Mouse (Mus musculus) C2C12 (cell line): Measurements from ENCODE around the gene Gm136. TPM values are rescaled to one million over a fixed set of nuclear protein-coding genes. Genes with fewer than 3 reads are reported as not detected.
"Not testable (repeated sequence)": the region's sequence is repeated elsewhere in the genome, so short reads cannot be mapped to it uniquely, and the experiment has no call there.

Source experiments
- H3K27me3 ChIP-seq: one replicate; pipeline ENCODE4 v1.6.1; 2011; ENCODE audit not compliant: control insufficient read depth, insufficient read depth, insufficient read length
- H3K36me3 ChIP-seq: one replicate; pipeline ENCODE4 v1.6.1; 2011; ENCODE audit not compliant: control insufficient read depth, insufficient read depth
- H3K4me3 ChIP-seq: one replicate; pipeline ENCODE4 v1.5.1; 2011; ENCODE audit warnings: mild to moderate bottlenecking, control low read depth; ENCODE audit not compliant: poor library complexity, insufficient read depth, severe bottlenecking
- H3K79me2 ChIP-seq: one replicate; pipeline ENCODE4 v1.6.1; 2011; ENCODE audit not compliant: control insufficient read depth, insufficient read depth
- H3K79me3 ChIP-seq: one replicate; pipeline ENCODE4 v1.6.1; 2011; ENCODE audit warnings: low read depth, control low read depth
- H3ac ChIP-seq: one replicate; pipeline ENCODE3; 2011; ENCODE audit warnings: low read depth; ENCODE audit not compliant: control insufficient read depth, insufficient read length
- CEBPB ChIP-seq: IDR thresholded peaks from one replicate; pipeline ENCODE4 v1.6.1; 2011; ENCODE audit warnings: low read depth, mild to moderate bottlenecking, control low read depth, moderate library complexity
- CTCF ChIP-seq: IDR thresholded peaks from one replicate; pipeline ENCODE4 v1.5.1; 2011; ENCODE audit not compliant: control insufficient read depth, insufficient read depth, insufficient read length
- FOSL1 ChIP-seq: IDR thresholded peaks from one replicate; pipeline ENCODE4 v1.8.0; 2011; ENCODE audit warnings: mild to moderate bottlenecking, low read length; ENCODE audit not compliant: poor library complexity, insufficient read depth, severe bottlenecking
- MAX ChIP-seq: IDR thresholded peaks from one replicate; pipeline ENCODE4 v1.6.1; 2011; ENCODE audit warnings: mild to moderate bottlenecking, control low read depth
- MYOD1 ChIP-seq: IDR thresholded peaks from one replicate; pipeline ENCODE4 v1.6.1; 2011; ENCODE audit warnings: low read depth; ENCODE audit not compliant: control insufficient read depth, insufficient read length
- MYOG ChIP-seq: IDR thresholded peaks from one replicate; pipeline ENCODE4 v1.6.1; 2011; ENCODE audit not compliant: control insufficient read depth, insufficient read length; ENCODE audit errors: extremely low read depth
- USF1 ChIP-seq: IDR thresholded peaks from one replicate; pipeline ENCODE4 v1.6.1; 2011; ENCODE audit warnings: low read depth, mild to moderate bottlenecking, control low read depth, moderate library complexity
- polyA plus RNA-seq: library from polyadenylated mRNA; unstranded; fragments of >200 nt; fragmentation: generic; extraction: Trizol; gene quantifications from one replicate; pipeline ENCODE4 v1.2.1, GENCODE M21; 2012; ENCODE audit warnings: missing spikeins

The Gm136 gene
- polyA plus RNA-seq, 1 experiment: not detected

DNA sequence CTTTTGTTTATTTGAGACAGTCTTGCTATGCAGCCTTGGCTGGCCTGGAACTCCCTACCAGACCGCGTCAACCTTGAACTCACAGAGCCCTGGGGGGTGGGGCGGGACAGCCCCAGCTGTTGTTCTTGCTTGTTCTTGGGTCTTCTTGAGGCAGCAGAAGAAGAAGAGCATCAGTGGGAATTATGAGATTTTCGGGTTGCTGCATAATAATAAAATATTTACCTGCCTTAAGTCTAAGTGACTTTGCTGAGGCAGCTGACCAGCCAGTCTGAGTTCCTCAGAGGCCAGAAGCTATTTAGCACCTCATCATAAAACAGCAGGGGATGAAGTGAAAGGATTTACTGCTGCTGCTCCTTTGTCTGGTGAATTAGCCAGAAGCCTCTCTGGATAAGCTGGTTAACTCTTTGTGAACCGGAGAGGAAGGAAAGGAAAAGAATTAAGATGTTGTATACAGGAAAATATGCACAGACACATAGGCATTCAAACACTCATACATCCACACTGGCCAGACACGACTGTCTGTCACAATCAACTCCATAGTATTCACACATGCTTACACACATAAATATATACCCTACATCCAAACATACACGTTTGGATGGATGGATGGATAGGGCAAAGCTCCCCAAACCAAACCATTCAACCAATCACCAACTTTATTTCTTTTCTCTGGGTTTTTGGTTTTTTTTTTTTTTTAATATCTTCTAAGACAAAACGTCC, 15.7 kb upstream of the Gm136 start:
- no peak overlapping the region for H3ac ChIP-seq
- H3K36me3 ChIP-seq: no peaks in the 10 kb centered on the region
- TF ChIP-seq USF1 (no peak), MYOG (no peak), FOSL1 (no peak), MAX (no peak), CEBPB (no peak)
- H3K27me3 ChIP-seq: no peaks in the 10 kb centered on the region
- H3K79me2 ChIP-seq: no peaks in the 10 kb centered on the region
- H3K79me3 ChIP-seq: no peaks in the 10 kb centered on the region
- no peak overlapping the region for H3K4me3 ChIP-seq

DNA sequence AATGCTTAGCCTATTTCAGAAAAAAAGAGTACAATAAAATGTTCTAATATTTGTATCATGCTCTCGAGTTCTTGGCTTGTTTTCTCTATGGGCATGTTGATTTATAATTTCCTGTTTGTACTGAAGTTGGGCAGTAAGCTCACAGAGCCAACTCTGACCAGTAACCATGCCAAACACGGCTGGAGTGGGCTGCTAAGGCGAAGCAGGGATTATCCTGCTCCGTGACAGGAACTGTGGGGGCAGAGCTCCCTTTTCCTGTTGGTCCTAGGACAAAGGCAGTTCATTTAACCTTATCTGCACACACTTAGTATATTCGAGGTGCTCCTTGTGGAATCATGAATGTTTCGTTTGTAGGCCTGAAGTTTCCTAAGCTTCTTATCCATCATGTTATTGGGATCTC, 6.8 kb downstream of the Gm136 start:
- TF ChIP-seq MYOG (no peak), MAX (no peak), CEBPB (no peak), USF1 (no peak), CTCF (no peak)
- Histone ChIP-seq H3K79me2 (no peaks in the 10 kb centered on the region), H3ac (no peak overlapping the region), H3K36me3 (no peaks in the 10 kb centered on the region), H3K79me3 (no peaks in the 10 kb centered on the region), H3K4me3 (no peak overlapping the region), H3K27me3 (peaks cover 5% of the 10 kb centered on the region)

DNA sequence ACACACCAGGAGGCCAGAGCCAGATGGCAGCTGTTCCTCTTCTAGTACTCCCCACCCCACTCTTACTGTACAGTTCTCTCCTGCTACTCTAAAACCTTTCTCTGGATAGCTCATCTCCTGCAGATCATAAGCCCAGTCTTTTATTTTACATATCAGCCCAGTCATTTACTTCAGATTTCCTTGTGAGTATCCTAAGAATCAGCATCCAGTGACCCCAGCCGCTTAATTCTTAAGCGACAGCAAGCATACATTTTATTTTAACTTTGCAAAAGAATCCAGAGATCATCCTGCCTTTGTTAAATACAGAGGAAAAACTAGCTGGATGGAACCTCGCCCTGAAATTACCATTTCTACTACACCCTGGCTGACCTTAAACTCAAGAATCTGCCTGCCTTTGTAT, 21.6 kb downstream of the Gm136 start:
- Histone ChIP-seq H3K79me3 (no peaks in the 10 kb centered on the region), H3K36me3 (no peaks in the 10 kb centered on the region), H3K79me2 (no peaks in the 10 kb centered on the region), H3K27me3 (no peaks in the 10 kb centered on the region), H3ac (no peak overlapping the region), H3K4me3 (no peak overlapping the region)
- TF ChIP-seq MYOG (no peak), USF1 (no peak), CEBPB (no peak), MYOD1 (no peak), CTCF (no peak), MAX (no peak), FOSL1 (no peak)

DNA sequence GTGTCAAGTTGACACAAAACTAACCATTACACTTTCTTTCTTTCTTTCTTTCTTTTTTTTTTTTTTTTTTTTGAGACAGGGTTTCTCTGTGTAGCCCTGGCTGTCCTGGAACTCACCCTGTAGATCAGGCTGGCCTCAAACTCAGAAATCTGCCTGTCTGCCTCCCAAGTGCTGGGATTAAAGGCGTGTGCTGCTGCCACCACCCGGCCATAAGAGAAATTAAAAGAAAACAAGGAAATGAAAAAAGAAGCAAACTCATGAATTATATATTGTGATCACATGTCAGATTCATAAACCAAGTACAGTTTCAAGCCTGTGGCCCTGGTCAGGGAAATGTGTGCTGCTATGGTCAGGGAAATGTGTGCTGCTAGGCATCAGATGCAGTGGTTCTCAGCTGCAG, 22.6 kb downstream of the Gm136 start:
- not testable (repeated sequence) for H3K79me3 ChIP-seq, H3K36me3 ChIP-seq, H3K27me3 ChIP-seq, H3K4me3 ChIP-seq, H3K79me2 ChIP-seq, H3ac ChIP-seq

DNA sequence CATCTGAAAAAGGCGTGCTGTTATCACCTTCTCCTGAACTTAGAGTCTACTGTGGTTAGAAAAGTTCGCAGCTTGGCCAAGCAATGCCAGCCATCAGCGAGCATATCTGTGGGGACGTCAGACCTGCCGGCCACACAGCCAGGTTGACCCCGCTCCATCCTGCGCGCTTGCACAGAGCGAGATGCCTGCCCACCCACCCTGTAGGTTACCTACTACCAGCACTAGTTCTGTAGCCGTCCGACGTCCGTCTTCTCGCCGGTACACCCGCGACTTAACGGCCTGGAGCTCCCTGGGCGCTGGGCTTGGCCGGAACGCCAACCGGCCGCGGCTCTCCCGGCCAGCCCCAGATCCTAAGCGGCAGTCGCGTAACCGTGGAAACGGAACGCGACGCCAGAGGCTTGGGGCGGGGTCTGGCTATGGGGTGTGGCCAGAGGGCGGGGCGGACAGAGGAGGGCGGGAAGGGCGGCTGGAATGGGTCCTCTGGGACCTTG, 26.2 kb downstream of the Gm136 start, which contains the start of gene Cfap206:
Gene Cfap206 (minus strand): TSS at position 356 of the 491 bp plus-strand sequence.
- H3K4me3 ChIP-seq: no peak within 1 kb of the TSS
- no peaks in the 10 kb centered on the region for H3K79me3 ChIP-seq
- peak within 1 kb of the TSS; percentile 2 for H3ac ChIP-seq
- H3K36me3 ChIP-seq: no peaks in the 10 kb centered on the region
- no peaks in the 10 kb centered on the region for H3K27me3 ChIP-seq
- TF ChIP-seq CTCF: no peak
- TF ChIP-seq MYOG: no peak
- no peak for TF ChIP-seq MAX
- no peak for TF ChIP-seq FOSL1
- TF ChIP-seq CEBPB: no peak
- TF ChIP-seq MYOD1: no peak
- no peak for TF ChIP-seq USF1
- H3K79me2 ChIP-seq: no peaks in the 10 kb centered on the region

DNA sequence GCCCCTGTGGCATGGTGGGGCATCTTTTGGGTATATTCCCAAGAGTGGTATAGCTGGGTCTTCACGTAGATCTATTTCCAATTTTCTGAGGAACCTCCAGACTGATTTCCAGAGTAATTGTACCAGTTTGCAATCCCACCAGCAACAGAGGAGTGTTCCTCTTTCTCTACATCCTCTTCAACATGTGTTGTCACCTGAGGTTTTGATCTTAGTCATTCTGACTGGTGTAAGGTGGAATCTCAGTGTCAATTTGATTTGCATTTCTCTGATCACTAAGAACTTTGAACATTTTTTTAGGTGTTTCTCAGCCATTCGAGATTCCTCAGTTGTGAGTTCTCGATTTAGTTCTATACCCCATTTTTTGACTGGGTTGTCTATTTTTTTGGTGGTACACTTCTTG, 30.4 kb downstream of the Gm136 start:
- H3K27me3 ChIP-seq, H3ac ChIP-seq, H3K79me3 ChIP-seq, H3K36me3 ChIP-seq, H3K4me3 ChIP-seq, H3K79me2 ChIP-seq: not testable (repeated sequence)

DNA sequence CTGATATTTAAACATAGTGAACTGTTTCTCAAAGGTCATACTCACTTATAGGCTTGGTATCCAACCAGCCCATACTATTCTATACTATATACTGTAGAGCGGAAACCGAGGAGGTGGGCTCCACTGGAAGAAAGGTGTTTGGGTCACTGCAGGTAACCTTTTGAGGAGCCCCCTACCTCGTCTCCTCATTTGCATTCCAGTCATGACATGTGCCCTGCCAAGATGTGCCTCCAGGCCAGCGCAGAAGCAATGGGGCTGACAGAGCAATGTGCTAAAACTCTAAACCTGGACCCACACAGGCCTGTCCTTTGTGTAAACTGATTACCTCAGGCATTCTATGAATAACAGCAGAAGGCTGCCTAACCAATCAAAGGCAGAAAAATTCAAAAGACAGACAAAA, 31.8 kb downstream of the Gm136 start:
- Histone ChIP-seq H3K27me3 (no peaks in the 10 kb centered on the region), H3ac (no peak overlapping the region), H3K79me2 (no peaks in the 10 kb centered on the region), H3K4me3 (no peak overlapping the region), H3K79me3 (no peaks in the 10 kb centered on the region), H3K36me3 (no peaks in the 10 kb centered on the region)
- TF ChIP-seq USF1: no peak
- no peak for TF ChIP-seq MAX
- TF ChIP-seq CEBPB: no peak
- no peak for TF ChIP-seq MYOD1
- no peak for TF ChIP-seq FOSL1
- no peak for TF ChIP-seq CTCF
- TF ChIP-seq MYOG: no peak
